Mouse (Mus musculus) limb, embryonic 10.5 days (tissue): ENCODE results near the gene Npas3. TPM values are rescaled to one million over a fixed set of nuclear protein-coding genes. Genes with fewer than 3 reads are reported as not detected.
A peak's percentile ranks its signal among the peaks of the same experiment; 100 is the strongest.

Source experiments
- DNase-seq: peaks from one replicate; pipeline ENCODE4 v3.0.0-alpha.2; 2017; ENCODE audit warnings: low spot score
- H3K27ac ChIP-seq: fragments of 300-500 bp; sonication (generic); 2 replicates; pipeline ENCODE4 v1.5.1; 2016; ENCODE audit warnings: mild to moderate bottlenecking
- H3K27me3 ChIP-seq: fragments of 300-500 bp; sonication (generic); 2 replicates; pipeline ENCODE4 v1.6.1; 2016; ENCODE audit warnings: low read depth, mild to moderate bottlenecking; ENCODE audit not compliant: poor library complexity, severe bottlenecking
- H3K36me3 ChIP-seq: fragments of 300-500 bp; sonication (generic); 2 replicates; pipeline ENCODE4 v1.6.1; 2016; ENCODE audit warnings: mild to moderate bottlenecking, moderate library complexity
- H3K4me1 ChIP-seq: fragments of 300-500 bp; sonication (generic); 2 replicates; pipeline ENCODE4 v1.6.1; 2016
- H3K4me3 ChIP-seq: fragments of 300-500 bp; sonication (generic); 2 replicates; pipeline ENCODE4 v1.5.1; 2016; ENCODE audit warnings: mild to moderate bottlenecking, moderate library complexity
- H3K9me3 ChIP-seq: fragments of 300-500 bp; sonication (generic); replicated peaks from 2 replicates; pipeline ENCODE4 v1.6.1; 2016; ENCODE audit warnings: mild to moderate bottlenecking
- WGBS: fragments of 180-500 bp; shearing (Covaris S2); methylation state at CpG from one replicate; pipeline ENCODE4 v1.1.7; 2016; 5-methylcytosine and 5-hydroxymethylcytosine counted together
- polyA plus RNA-seq: library from polyadenylated mRNA; unstranded; fragments of >200 nt; fragmentation: Nextera tagmentation; extraction: Ambion mirVana; gene quantifications from 2 replicates; pipeline ENCODE4 v1.2.1, GENCODE M21; 2016

Gene Npas3
- polyA plus RNA-seq, 1 experiment from 2014 or later = 0.91 TPM

DNA sequence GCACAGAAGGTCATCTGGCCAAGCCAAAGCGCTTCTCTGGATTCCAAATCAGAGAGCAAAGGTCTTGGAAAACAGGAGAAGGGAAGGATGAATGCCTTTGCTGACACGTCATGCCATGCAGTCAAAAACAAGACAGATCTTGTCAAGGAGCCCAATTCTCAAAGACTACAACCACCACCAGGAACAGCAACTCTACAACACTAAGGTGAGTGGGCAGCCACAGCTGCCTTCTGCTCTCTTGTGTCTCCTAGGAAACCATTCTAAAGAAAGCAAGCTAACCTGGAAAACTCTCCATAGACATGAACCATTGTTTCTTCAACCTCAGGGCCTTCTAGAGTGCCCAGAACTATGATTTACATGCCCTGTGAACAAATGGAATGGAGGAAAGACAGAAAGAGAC lies 825.5 kb downstream of the Npas3 start:
- Histone ChIP-seq H3K4me1 (no peaks in the 10 kb centered on the region), H3K27me3 (peaks cover 21% of the 10 kb centered on the region), H3K36me3 (no peaks in the 10 kb centered on the region), H3K4me3 (no peak overlapping the region), H3K9me3 (no peaks in the 10 kb centered on the region), H3K27ac (no peak overlapping the region)
- DNase-seq = no peak
- 92% methylated on average over 2 of the region's 2 CpGs for WGBS

DNA sequence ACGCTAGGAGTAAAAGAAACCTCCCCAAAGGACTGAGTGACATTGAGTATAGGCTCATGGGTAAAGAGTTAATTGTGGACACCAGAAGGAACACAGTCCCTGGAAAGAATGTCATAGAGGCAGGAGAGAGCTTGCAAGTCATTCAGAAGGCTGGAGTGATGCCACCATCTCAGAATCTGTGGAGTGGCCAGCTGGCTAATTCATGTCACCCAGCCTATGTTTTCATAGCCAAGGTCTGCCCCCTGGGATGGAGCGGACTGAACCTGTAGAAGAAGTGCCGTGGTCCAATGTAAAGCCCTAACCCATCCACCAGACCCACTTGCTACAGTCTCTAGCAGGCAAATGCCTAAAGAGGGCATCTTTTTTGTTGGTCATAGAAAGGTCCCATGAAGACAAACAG lies 832.5 kb downstream of the Npas3 start:
- Histone ChIP-seq H3K27ac (no peak overlapping the region), H3K4me1 (no peaks in the 10 kb centered on the region), H3K36me3 (no peaks in the 10 kb centered on the region), H3K9me3 (no peaks in the 10 kb centered on the region), H3K27me3 (no peaks in the 10 kb centered on the region), H3K4me3 (no peak overlapping the region)
- DNase-seq = no peak
- WGBS = 97% methylated on average over 3 of the region's 3 CpGs

DNA sequence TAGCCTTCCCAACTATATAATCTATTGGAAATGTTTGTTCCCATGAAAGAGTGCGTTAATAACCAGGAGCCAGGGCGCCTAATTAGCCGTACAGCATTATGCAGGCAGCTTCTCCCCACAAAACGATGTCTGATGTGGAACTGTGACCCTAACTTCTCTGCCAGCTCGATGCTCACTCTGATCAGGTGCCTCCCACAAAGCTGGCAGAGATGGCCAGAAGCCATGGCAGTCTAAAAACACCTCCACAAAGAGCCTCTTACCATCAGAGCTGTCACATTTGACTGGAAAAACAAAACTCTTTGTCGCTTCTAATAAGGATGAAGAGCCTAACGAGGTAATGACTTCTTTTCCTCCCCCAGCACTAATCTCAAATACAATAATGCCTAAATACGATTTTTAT lies 845.3 kb downstream of the Npas3 start:
- Histone ChIP-seq H3K36me3 (no peaks in the 10 kb centered on the region), H3K27me3 (peaks cover 20% of the 10 kb centered on the region; the same call in 1 of the 2 replicates), H3K4me3 (no peak overlapping the region), H3K4me1 (no peaks in the 10 kb centered on the region), H3K27ac (no peak overlapping the region), H3K9me3 (no peaks in the 10 kb centered on the region)
- no peak for DNase-seq
- 82% methylated on average over 8 of the region's 8 CpGs for WGBS

DNA sequence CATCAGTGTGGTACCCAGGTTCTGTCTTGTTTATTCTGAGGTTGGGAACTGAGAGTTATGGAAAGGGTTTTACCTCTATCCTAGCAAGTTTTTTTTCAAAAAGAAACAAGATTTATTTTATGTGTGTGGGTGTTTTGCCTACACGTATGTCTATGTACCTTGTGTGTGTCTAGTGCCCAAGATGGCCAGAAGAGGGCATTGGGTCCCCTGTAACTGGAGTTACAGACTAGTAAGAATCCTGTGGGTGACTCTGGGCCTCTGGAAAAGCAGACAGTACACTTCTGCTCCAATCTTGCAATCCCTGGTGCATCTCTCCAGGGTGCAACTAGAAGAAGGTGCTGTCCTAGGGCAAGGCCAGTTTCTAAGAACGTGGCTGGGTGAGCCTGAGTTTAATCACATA lies 848.0 kb downstream of the Npas3 start:
- H3K27me3 ChIP-seq = peaks cover 29% of the 10 kb centered on the region; the same call in 1 of the 2 replicates
- H3K27ac ChIP-seq = no peak overlapping the region
- 80% methylated on average over 2 of the region's 2 CpGs for WGBS
- no peak overlapping the region for H3K4me3 ChIP-seq
- H3K9me3 ChIP-seq = no peaks in the 10 kb centered on the region
- peaks cover 7% of the 10 kb centered on the region for H3K4me1 ChIP-seq
- no peak for DNase-seq
- H3K36me3 ChIP-seq = no peaks in the 10 kb centered on the region

DNA sequence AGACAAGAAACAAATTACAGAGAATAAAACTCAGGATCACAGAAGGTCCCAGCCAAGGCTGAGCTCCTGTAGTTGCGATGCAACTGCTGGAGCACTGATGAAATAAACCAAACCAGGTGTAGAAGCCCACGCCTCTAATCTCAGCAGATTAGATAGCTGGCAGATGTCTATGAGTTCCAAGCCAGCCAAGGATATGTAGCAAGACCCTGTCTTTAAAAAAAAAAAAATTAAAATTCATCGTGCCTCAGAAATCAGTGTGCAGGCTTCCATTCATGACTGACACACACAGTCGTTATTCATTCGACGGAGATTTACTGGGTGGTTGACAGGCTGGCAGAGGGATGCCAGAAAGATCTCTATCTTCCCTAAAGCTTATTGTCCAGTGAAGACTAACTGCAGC lies 849.7 kb downstream of the Npas3 start:
- Histone ChIP-seq H3K9me3 (no peaks in the 10 kb centered on the region), H3K4me1 (peaks cover 22% of the 10 kb centered on the region), H3K27me3 (peaks cover 29% of the 10 kb centered on the region; the same call in 1 of the 2 replicates), H3K4me3 (no peak overlapping the region), H3K36me3 (no peaks in the 10 kb centered on the region), H3K27ac (no peak overlapping the region)
- WGBS = 82% methylated on average over 6 of the region's 6 CpGs
- DNase-seq = no peak

DNA sequence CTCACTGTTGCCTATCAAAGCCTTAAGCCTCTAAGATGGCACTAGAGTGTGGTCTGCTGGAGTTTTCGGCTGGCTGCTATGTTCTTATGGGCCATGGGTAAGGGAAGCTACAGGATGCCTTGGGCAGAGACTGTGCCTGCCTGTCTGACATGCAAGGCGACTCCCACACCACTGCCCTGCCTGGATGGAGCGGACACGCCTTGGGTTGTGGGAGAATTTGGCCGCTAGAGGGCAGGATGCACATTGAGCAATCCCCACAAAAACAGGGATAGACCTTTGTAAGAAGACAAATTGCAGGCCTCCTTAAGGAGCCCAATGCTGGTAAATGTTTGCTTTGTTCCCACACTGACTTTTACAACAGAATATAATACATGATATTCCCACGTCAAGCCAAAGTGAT lies 850.3 kb downstream of the Npas3 start:
- H3K4me3 ChIP-seq = no peak overlapping the region
- H3K27ac ChIP-seq = no peak overlapping the region
- H3K36me3 ChIP-seq = no peaks in the 10 kb centered on the region
- H3K4me1 ChIP-seq = peaks cover 22% of the 10 kb centered on the region
- peak; percentile 83 for DNase-seq
- no peaks in the 10 kb centered on the region for H3K9me3 ChIP-seq
- 13% methylated on average over 6 of the region's 6 CpGs for WGBS
- H3K27me3 ChIP-seq = peaks cover 29% of the 10 kb centered on the region; the same call in 1 of the 2 replicates

DNA sequence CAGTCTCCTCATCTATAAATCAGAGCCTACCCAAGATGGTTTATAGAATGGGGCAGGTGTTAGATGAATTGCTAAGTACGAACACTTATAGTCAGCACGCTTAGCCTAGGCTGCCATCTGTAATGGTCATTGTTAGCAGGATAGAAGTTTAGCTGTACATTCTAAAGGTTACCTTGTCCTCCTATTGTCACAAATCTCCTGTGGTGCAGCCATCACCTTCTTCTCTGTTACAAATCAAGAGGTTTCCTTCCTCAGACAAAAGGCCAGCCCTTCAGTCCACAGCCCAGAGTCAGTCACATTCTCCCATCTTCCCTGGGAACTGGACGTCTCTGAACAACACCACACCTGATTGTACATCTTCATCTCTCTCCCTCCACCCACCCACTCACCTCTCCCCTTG lies 851.0 kb downstream of the Npas3 start:
- no peaks in the 10 kb centered on the region for H3K36me3 ChIP-seq
- 93% methylated on average over 3 of the region's 3 CpGs for WGBS
- H3K9me3 ChIP-seq = no peaks in the 10 kb centered on the region
- DNase-seq = no peak
- H3K27ac ChIP-seq = no peak overlapping the region
- peaks cover 22% of the 10 kb centered on the region for H3K4me1 ChIP-seq
- no peak overlapping the region for H3K4me3 ChIP-seq
- H3K27me3 ChIP-seq = peaks cover 27% of the 10 kb centered on the region; the same call in 1 of the 2 replicates

DNA sequence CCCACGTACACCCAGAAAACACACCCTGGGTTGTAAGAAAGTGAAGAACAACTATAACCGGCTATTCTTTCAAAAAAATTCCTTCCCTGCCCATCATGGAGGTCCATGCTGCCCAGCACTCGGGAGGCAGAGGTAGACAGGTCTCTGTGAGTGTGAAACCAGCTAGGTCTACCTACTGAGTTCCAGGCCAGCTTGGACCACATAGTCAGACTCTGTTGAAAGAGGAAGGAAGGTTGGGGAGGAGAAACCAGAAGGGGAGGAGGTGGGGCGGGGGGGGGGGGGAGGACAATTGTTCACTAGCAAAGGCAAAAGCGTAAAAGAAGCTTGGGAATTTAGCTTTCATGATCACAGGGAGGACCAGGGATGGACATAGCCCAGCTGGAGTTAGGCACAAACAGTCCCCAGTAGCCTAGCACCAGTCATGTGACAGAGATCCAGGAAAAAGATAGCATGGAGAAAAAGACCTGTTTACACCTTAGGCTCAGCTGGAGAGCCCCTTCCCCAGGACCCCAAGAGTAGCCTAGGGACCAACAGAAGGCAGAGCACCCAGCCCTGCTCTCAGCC lies 852.9 kb downstream of the Npas3 start:
- Histone ChIP-seq H3K9me3 (no peaks in the 10 kb centered on the region), H3K27me3 (peaks cover 17% of the 10 kb centered on the region; the same call in 1 of the 2 replicates), H3K36me3 (no peaks in the 10 kb centered on the region), H3K27ac (peak overlapping the region; percentile 26; the same call in 1 of the 2 replicates), H3K4me1 (peaks cover 22% of the 10 kb centered on the region), H3K4me3 (no peak overlapping the region)
- DNase-seq = no peak
- 66% methylated on average over 5 of the region's 5 CpGs for WGBS

DNA sequence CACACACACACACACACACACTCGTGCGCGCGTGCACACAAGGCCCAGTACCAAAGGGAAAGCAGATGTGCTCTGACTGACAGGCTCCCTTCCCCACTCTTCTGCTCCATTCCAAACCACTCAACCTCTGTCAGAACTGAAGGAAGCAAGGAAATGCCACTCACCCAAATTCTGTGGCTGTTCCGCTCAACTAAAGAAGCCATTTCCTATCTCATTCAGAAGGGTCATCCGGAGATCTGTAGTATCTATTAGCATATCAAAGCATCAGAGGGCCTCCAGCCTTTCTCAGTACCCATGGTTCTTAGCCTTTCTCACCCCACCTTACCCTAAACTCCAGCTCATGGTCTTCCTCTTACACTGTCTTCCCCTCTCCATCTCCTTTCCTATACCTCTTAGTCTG lies 854.0 kb downstream of the Npas3 start:
- WGBS = 53% methylated on average over 6 of the region's 6 CpGs
- no peak overlapping the region for H3K4me3 ChIP-seq
- H3K27me3 ChIP-seq = peaks cover 17% of the 10 kb centered on the region; the same call in 1 of the 2 replicates
- H3K4me1 ChIP-seq = peaks cover 22% of the 10 kb centered on the region
- H3K27ac ChIP-seq = no peak overlapping the region
- DNase-seq = no peak
- H3K36me3 ChIP-seq = no peaks in the 10 kb centered on the region
- H3K9me3 ChIP-seq = no peaks in the 10 kb centered on the region

DNA sequence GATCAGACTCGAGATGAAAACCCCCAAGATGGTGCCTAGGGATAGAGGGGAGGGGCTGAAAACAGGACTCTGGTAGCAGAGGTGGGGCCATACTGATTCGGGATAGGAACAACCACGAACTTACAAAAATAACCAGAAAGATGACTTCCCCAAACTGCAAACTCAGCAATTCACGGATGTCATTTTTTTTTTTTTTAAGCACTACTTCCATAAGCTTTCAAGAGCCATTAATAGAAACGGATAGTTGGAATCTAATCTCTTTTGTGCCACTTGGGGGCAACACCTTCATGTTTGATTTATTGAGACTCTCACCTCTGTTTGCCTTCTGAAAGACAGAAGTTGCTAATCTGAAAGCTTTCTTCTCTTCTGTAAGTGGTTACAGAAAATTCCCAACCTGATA lies 857.1 kb downstream of the Npas3 start:
- Histone ChIP-seq H3K36me3 (no peaks in the 10 kb centered on the region), H3K4me1 (peaks cover 22% of the 10 kb centered on the region), H3K9me3 (no peaks in the 10 kb centered on the region), H3K4me3 (no peak overlapping the region), H3K27me3 (no peaks in the 10 kb centered on the region), H3K27ac (no peak overlapping the region)
- DNase-seq = no peak
- WGBS = 75% methylated on average over 5 of the region's 5 CpGs

DNA sequence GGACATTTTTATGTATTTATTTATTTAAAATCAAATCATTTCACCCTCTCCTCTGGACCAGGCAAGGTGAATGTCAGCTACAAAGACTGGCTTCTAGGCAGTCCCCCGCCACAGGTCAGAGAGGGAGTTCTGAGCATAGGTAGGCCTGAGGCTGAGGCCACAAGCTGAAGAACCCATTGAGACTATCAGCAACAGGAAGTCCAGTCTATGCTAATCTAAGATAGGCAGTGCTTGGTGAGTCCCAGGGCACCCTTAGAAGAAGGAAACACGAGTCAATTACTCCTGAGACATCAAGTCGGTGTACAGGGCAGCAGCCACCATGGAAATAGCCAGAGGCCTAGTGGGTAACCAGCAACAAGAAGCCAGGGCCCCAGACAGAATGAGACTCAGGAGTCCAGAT lies 857.5 kb downstream of the Npas3 start:
- H3K36me3 ChIP-seq = no peaks in the 10 kb centered on the region
- no peak overlapping the region for H3K4me3 ChIP-seq
- no peak for DNase-seq
- H3K4me1 ChIP-seq = peaks cover 20% of the 10 kb centered on the region
- no peak overlapping the region for H3K27ac ChIP-seq
- H3K27me3 ChIP-seq = no peaks in the 10 kb centered on the region
- 81% methylated on average over 3 of the region's 3 CpGs for WGBS
- no peaks in the 10 kb centered on the region for H3K9me3 ChIP-seq

DNA sequence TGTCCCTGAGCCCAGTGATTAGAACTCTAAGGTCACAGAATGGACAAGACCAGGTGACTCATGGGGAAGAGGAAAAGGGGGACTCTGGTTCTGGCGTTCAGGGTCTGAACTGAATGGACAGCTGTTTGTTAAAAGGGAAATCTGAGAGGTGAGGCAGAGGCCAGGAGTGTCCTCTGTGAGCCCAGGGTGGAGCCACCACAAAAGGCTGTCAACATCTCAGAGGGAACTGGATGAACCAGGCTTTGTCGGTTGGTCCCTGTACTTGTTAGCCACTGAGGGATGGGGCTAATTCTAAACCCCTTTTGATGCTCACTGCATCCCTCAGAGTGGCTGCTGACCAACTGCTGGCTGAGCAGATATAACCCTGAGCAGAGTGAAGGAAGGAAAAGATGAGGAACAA lies 861.9 kb downstream of the Npas3 start:
- H3K4me3 ChIP-seq = no peak overlapping the region
- H3K27ac ChIP-seq = no peak overlapping the region
- H3K4me1 ChIP-seq = no peaks in the 10 kb centered on the region
- no peaks in the 10 kb centered on the region for H3K9me3 ChIP-seq
- H3K36me3 ChIP-seq = no peaks in the 10 kb centered on the region
- DNase-seq = no peak
- WGBS = 48% methylated on average over 2 of the region's 2 CpGs
- H3K27me3 ChIP-seq = no peaks in the 10 kb centered on the region

DNA sequence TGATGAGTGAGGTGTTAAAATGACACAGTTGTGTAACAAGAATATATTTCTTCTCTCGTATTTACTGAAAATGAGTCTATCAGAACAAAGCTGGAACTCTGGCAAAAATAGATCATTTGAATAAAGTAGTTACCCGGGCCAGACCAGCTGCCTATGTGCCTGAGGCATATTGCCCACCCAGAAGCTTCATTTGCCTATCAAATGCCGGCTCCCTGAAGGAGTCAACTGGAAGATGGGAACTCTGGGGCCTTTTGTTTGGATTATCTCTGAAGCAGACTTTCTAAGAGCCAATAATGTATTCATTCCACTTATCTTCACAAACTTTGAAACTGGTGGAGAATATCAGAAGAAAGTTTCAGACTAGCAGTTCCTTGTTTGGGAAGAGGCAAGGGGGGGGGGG lies 862.5 kb downstream of the Npas3 start:
- Histone ChIP-seq H3K9me3 (no peaks in the 10 kb centered on the region), H3K36me3 (no peaks in the 10 kb centered on the region), H3K4me1 (no peaks in the 10 kb centered on the region), H3K27me3 (no peaks in the 10 kb centered on the region), H3K27ac (no peak overlapping the region), H3K4me3 (no peak overlapping the region)
- DNase-seq = no peak
- WGBS = 57% methylated on average over 3 of the region's 3 CpGs

DNA sequence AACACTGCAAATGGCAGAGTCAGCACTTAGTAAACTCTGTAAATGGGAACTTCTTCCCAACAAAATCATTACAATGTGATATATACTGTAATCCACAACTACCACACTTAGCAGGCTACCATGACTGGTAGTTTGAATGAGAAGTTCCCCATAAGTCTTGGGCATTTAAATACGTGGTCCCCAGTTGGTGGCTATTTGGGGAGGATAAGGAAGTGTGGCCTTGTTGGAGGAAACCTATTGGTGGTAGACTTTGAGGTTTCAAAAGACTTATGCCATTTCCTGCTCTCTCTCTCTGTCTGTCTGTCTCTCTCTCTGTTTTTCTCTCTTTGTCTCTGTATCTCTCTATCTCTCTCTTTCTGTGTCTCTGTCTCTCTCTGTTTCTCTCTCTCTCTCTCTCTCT lies 871.9 kb downstream of the Npas3 start:
- Histone ChIP-seq H3K36me3 (no peaks in the 10 kb centered on the region), H3K9me3 (no peaks in the 10 kb centered on the region), H3K4me1 (no peaks in the 10 kb centered on the region), H3K27me3 (no peaks in the 10 kb centered on the region), H3K27ac (no peak overlapping the region), H3K4me3 (no peak overlapping the region)
- DNase-seq = no peak
- WGBS = 82% methylated on average over 1 of the region's 1 CpGs
